Mouse (Mus musculus) cerebellum, adult 11-12 months (tissue): ENCODE data around the gene 9330182L06Rik.
A peak's percentile ranks its signal among the peaks of the same experiment; 100 is the strongest.

ENCODE experiments used
- DNase-seq: peaks from one replicate; pipeline ENCODE4 v3.0.0; 2022

9330182L06Rik gene

DNA sequence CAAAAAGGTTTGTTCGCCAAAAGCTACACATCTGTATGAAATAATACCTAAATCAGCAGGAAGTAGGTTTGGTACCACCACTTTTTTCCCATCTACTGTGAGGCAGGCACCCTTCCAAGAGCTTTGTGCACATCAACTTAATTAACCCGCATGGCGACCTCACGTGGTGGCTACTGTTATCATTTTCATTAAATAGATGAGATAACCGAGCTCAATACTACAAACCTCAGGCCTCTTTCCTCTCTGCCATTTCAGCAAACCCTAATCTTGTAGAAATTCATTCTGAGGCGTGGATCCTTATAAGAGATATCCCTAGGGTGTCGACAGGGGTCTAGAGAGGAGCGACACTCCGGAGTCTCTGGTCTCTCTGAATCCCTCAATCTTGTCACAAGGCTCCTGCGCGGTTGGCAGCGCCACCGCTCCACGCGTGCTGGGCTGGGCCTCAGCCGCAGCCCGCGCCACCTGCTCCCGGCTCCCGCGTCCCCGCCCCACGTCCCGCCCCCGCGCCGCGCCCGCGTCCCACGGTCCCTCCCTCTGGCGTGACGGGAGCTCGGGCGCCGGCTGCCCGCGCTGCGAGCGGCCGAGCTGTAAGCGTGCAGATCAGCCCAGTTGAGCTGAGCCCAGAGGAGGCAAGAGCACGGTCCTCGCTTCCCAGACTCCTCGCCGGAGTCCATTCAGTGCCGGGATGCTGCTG is at the start of gene 9330182L06Rik:
9330182L06Rik (plus strand) TSS at position 533 of the 694 bp plus-strand sequence.
- peak; percentile 89 for DNase-seq

DNA sequence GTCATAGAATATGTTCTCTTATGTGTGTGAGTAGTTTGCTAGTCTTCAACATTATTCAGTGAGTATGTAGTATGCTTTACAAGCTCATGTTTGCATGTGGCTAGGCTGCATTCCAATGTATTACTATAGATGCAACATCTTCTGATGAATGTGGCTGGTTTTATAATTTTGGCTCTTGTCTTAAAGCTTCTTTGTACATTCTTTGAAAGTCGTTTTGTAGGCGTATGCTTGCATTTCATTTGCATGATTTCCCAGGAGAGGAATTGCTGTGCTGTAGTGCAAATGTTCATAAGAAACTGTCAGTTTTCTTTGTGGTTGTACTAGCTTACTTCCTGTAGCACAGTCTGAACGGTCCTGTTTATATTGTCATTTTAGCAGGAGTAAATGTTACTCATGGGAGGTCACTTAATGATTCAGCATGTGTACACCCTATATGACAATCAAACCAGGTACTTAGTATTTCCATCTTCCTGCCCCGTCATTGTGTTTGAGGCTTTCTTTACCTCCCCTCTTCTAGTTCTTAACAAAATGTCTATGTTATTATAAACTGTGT is 38.4 kb upstream of the 9330182L06Rik start:
- DNase-seq, result no peak

DNA sequence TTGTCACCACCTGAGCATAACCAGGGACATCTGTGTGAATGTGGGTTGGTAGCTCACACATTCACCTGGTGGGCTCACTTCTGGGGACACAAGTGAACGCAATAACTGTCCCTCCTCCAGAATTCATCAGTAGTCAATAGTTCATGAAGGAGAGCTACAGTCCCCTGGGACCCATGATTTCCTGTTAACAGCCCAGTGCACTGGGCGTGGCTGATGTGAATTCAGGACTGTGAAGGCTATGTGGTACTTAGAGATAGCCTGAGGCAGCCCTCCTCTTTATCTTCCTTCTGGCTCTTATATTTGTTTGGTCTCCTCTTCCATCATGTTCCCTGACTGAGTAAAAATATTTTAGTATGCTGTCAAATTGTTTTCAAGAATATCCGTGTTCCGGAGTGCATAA is 1.6 kb upstream of the 9330182L06Rik start:
- DNase-seq, result peak; percentile 8

DNA sequence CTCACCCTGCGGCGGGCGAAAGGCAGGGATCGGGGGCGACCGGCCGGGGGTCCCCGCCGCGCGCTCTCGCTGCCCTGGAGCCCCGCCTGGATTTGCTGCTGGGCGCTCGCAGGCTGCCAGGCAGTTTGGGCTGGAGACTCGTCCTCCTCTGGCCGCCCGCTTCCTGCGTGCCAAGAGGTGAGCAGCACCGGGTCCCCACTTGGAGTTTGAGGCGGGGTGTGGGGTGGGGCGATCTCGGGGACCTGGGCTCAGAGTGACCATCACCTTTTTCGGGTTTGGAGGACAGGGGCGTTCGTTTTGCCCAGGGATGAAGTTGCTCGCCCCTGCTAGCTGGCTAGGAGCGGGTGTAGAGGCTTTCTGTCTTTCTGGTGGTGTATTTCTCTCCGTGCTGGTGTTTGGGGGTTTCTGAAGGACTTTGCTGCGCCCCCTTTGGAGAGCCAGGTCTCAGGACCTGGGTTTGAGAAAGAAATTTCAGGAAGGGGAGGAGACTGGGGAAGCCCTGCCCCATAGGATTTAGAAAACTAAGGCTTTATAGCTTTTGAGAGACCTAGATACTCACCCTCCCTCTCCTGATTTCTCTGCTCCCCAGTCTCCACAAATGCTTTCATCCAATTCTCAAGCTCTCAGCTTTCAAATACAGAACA is 484 bp downstream of the 9330182L06Rik start:
- no peak for DNase-seq

DNA sequence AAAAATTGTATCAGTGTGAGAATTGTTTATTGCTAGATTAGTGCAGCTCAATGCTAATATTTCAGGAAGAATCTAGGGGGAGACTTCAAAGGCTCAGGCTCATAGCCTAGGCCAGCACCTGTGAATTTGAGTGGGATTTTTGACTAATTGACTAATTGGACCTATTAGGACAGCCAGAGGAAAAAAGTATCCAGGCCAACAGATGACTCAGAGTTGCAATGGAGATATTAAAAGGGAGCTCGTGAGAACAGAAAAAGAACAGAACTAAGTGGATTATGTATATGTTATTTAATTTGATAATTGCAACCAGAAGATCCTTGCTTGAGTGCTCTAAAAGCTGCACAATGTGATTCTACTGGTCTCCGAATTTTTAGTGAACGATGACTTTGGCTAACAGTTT is 3.7 kb downstream of the 9330182L06Rik start:
- DNase-seq, result no peak

DNA sequence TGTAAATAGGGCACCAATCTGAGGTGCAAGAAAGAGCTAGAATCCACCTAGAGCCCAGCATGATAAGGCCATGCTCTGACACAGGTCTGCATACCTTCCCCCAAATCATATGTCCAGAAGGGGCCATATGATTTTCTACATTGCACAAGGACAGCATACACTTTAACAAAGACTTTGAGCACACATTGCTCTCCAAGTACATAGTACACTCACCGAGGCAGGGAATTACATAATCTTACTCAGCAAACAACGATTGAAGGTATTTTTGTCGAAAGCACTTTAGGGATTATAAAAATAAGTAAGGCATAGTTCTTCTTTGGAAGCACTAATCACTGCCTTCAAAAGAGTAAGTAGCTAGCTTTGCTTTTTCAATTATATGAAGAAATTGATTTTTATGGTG is 7.1 kb downstream of the 9330182L06Rik start:
- DNase-seq, result no peak

DNA sequence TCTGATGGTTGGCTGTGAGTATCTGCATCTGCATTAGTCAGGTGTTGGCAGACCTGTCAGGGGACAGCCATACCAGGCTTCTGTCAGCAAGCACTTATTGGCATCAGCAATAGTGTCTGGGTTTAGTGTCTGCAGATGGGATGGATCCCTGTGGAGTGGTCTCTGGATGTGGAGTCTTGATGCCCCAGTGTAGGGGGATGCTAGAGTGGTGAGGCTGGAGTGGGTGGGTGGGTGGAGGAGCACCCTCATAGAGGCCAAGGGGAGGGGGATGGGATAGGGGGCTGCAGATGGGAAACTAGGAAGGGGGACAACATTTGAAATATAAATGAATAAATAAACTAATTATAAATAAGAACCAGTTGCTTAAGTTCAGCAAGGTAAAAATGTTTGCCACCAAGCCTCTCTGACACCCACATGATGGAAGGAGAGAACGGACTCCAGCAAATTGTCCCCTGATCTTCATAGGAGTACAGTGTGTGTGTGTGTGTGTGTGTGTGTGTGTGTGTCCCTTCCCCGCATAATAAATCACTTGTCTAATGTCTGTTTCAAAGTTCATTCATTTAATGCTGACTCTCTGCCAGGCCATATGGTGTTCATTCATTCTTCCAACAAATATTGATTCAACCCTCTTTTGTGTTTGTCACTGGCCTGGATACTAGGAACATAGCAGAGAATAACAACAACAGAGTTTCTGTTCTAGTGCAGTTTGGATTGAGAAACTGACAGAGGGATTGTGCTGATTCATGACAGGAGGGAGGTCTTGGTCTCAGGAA is 30.0 kb downstream of the 9330182L06Rik start:
- DNase-seq, result no peak

DNA sequence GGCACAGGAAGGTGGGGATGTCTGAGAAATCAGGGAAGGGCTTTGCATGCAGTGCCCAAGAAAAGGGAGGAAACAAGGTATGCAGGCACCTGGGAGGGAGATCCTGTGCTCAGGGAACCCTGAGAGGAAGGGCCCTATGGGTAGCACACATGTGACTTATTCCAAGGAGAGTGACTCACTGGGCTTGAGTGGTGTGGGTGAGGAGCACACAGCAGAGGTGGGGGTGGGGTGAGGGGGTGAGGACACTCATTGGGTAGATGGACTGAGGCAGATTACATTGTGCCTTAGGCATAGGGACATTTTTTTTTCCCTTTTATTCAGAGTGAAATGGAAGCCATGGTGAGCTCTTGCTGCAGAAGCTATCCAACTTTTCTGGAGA is 30.6 kb downstream of the 9330182L06Rik start:
- no peak for DNase-seq

DNA sequence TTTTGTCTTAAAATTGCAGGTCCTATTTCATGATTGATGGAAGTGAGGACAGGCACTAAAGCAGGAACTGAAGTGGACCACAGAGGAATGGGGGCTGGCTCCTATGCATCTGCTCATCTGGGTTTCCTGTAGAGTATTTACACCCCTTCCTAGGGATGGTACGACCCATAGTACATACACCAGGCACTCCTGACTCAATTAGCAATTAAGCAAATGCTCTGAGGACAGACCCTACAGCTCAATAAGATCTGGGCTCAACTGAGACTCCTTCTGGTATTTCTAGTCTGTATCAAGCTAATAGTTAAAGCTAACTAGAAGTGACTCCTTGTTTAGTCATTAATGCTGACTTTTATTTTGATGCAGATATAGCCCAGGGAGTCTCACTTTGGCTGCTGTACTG is 60.9 kb downstream of the 9330182L06Rik start:
- no peak for DNase-seq

DNA sequence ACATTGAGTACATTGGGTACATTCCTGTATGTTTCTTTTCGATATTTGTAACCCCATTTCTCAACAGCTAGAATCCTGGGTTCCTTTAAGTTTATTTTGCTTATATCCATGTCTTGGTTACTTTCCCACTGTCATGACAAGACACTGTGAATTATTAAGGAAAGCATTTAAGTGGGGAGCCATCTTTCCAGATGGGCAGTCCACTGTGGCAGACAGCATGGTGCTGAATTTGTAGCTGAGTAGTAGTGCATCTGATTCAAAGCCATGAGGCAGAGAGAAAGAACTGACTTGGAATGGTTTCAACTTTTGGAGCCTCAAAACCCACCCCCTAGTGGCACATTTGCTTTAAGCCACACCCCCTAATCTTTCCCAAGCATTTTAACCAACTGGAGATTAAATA is 61.6 kb downstream of the 9330182L06Rik start:
- no peak for DNase-seq

DNA sequence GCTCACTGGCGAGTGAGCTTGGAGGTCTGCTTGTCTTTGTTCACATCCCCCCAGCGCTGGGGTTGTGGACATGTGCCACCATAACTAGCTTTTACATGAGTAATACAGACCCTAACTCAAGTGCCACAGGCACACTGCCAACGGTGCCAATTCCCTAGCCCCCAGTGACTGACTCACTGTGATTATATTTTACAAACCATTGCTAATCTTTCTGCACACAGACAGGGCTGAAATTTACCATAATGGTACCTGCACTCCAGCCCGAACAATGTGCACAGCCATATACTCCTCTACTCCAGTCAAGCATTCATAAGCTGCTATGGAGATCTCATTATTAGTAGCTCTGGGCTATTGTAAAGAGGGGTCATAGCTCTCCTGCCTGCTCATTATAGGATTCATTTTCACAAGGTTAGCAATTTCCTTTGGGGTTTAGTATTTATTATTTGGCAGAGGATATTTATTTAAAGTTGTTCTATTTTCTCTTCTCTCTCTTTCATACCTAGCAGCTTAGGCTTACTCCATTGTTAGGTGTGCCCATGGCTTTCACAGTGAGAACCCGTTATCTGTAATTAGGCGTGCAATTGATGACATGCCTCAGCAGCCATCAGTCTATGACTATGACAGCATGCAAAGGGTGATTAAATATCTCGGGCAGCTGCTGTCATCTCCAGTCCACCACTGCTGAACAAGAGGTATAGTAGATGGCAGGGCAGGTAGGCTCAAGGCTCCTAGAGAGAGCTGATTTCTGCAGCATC is 73.0 kb downstream of the 9330182L06Rik start:
- DNase-seq, result no peak

DNA sequence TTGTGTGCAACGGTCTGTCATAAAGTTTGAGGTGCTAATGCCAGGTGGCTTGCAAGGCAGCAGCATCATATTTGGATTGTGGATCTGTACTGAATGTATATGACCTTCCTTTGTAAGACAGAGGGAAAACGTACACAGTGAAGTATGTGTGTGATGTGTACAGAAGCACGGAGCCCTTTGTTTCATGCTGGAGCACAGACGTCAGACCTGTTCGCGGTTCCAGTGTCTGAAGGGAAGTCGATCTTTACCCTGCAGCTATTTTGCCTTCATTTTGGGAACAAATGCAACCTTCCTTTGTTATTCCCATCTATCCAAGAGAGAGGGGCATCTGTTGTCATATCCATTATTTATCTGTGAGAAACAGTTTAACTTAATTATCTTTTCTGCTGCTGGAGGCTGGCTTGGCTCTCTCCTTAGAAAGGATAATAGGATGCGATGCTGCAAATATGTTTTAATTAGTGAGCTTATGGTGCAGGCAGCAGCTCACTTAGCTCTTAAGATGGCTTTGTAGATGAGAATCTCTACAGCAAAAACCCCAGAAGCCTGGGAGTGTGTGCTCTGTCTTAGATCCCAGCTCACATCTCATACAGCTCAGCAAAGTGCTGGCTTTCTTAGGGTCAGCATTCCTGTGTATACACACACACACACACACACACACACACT is 73.7 kb downstream of the 9330182L06Rik start:
- DNase-seq, result no peak

DNA sequence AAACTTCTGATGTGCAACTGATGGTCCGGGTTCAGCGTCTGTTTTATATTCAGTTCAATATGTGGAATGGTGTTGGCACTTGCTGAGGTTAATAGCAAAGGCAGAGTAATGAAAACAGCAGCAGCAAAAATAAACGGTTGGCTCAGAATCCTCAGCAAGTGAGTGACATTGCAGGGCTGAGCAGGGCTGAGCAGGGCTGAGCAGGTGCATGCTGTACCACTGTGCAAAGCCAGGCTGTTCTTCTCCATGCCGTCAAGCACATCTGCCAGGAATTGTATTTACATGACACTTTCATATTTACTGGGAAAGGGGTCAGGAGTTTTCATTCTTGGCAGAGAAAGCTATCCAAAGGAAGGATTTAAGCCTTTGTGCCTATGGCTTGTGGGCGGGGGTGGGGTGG is 78.7 kb downstream of the 9330182L06Rik start:
- DNase-seq, result peak; percentile 26

DNA sequence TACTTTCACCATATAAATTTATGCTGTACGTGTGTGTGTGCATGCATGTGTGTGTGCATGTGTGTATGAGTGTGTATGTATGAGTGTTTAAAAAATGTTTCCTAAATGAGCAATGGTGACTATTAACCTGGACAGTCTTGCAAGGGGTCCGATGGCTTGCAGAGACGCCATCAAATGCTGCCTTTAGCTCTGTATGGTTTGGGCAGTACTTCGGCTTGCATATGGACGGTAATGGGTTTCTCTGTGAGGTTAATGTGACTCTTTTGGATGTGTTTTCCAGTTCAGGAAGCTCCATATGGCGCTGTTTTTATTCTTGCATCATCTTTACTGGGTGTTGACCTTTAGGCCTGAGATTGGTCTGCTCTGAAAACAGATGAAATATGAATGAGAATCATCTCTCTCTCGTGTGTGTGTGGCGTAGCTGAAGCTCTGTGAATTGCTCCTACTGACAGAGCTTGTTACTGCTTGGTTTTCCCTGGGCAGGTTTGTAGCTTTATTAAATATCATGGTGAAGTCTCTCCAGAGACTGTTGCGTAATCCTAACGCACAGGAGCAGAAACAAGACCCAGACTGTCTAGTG is 79.2 kb downstream of the 9330182L06Rik start:
- DNase-seq, result peak; percentile 41

DNA sequence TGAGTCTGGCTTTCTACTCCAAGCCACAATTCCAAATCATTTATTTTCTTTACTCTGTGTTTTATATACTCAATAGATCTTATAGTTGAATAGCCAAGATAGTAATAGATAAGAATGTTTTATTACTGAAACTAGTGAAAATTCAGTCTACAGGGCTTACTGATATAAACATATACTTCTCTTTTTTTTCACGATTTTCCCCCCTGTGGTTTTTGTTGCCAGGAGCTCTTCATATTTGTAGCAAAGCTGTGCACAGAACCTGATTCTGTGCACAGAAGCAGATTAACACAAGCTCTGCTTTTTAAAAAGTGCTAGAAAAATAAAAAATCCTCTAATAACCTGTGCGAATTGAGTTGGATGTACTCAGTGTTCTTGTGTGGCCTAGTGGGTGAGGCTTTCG is 79.7 kb downstream of the 9330182L06Rik start:
- DNase-seq, result no peak

DNA sequence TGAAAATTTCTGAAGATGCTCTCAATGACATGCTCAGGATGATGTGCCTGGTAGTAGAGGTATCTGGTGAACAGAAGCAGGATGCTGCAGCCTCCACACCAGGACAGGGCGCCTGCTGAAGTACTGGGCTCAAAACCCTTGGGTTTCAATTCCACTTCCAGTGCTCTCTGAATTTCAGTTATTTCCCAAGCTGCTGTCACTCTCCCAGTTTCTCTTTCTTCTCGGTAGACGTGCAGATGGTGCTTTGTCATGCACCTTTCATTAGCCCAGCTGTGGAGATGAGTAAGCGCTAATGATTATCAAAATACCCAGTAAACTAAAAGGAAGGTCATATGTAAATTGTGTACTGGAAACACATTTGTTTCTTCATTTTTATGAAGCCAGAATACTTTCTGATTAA is 80.6 kb downstream of the 9330182L06Rik start:
- DNase-seq, result no peak

DNA sequence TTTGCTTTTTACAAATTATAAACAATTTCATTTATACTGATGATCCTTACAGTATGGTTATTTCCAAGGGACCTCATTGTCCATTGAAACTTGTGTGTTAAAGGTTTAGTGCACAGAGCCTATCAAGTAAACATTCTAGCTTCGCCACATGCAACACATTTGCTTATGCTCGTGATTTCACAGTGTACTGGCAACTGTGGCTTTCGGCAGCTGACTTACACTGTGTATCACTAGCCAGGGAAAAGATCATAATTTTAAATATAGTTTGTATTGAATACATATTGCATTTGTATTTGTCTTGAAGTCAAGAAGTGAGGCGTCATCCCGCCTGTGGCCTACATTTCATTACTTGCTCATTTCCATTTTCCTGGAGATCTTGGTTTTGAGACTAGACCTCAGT is 86.2 kb downstream of the 9330182L06Rik start:
- no peak for DNase-seq

DNA sequence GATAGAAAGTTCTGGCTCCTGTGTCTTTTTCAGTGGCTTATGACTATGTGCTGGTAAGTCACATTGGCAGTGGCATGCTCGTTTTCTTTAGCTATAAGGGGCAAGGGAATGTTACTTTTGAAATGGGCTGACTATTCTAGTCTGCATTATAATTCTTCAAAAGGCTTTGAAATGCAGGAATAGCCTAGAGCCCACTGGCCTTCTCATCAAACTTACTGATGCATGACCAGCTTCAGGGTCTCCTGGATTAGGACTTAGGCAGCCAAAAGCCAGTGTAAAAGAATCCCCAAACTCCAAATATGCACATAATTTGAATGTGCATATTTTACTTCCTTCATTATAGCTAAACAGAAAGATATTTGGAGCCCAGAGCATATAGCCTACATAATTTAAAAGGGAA is 86.7 kb downstream of the 9330182L06Rik start:
- no peak for DNase-seq

DNA sequence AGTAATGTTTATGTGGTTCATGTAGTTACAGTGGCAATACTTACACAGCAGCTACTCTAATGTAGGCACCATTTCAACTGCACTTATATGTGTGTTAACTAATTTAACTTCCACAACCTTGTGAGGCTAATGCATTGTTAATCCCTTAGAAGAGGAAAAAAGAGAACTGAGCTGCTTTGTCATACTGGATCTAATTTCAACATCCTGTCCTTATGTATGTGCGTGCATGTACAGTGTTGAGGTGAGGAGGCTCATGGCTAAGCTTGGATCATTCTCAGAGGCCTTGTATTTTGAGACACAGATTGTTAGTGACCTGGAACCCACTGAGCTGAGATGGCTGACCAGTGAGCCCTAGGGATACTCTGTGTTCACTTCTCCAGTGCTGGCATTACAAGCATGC is 88.3 kb downstream of the 9330182L06Rik start:
- no peak for DNase-seq

DNA sequence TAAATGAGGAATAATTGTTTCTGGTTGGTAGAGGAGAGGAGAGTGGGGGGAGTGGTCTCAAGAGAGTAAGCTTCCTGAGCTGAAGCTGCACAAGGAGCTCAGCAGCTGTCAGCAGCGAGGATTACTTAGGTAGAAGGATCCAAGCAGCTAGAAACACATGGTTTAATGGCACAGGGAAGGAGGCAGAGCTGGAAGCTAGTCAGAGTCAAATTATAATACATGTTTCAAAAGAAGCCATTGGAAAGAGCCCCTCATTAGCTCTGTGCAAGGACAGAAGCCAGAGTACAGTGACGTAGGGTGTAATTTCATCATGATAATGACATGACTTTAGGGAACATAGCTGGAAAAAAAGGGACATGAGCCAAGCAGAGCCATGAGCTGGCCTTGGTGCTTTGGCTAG is 92.2 kb downstream of the 9330182L06Rik start:
- no peak for DNase-seq

DNA sequence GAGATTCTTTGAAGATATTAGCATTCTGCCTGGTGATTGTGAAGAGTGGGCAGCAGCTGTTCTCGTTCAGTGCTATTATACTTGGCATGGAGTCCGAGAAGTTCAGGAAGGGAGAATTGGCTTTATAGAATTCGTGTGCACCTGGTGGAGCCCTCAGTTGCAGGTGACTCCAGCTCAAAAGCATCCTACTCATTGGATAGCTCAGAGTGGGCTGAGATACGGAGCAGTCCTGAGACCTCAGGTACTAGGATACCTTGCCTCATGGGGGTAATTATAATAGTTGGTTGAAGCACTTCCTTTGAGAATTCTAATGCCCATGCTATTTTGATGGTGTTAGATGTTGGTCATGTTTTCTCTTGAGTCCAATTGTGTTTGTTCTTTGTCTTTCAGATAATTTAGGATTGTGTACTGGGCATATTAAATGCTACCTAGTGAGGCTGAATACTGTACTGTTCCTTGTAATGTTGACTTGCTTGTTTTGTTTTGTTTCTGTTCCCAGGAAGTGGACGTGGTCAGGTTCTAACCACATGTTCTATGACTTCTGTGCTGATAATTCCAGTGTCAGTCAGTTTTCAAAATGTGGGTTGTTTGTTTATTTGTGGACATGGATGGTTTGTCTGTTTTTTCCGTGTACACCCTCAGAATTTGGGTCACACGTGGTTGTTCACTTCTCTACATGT is 96.2 kb downstream of the 9330182L06Rik start:
- no peak for DNase-seq
